Mouse (Mus musculus): ENCODE data around the gene Lpar2.

DNA sequence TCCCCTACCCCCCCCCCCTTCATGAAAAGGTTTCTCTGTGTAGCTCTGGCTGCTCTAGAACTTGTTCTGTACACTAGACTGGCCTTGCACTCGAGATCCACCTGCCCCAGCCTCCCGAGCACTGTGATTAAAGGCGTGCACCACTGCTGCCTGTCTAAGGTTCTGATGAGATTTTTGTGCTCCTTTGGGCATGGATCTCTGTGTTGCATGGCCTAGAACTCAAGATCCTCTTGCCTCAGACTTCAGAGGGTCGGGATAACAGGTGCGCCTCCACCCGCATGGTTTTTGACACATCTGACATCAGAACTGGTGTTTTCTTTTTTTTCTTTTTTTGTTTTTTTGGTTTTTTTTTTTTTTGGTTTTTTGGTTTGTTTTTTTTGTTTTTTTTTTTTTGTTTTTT, 17.7 kb upstream of the Lpar2 start:
- TF ChIP-seq POLR2A (IDR thresholded peaks at IDR 0.05; ENCODE audit: borderline replicate concordance, extremely low read depth, low read depth, low read length), result no peak
- no peak for TF ChIP-seq CTCF (IDR thresholded peaks at IDR 0.05; ENCODE audit: insufficient read depth, low read length)
